Mouse (Mus musculus): ENCODE measurements around the gene Hoxa3. TPM values are rescaled to one million over a fixed set of nuclear protein-coding genes. Genes with fewer than 3 reads are reported as not detected.

Gene Hoxa3
- total RNA-seq, 2 experiments from 2014 or later: not detected

- no peak for DNase-seq (ENCODE audit: low spot score in 2 of 2)
Measured at GRCm38 (mm10) chr6:52158276-52159051, 54.7 kb downstream of the Hoxa3 start, which contains the start of gene Hoxa1. TSS of gene Hoxa1 (minus strand) at chr6:52158317.

- DNase-seq (ENCODE audit: low spot score in 2 of 2): no peak
Measured at GRCm38 (mm10) chr6:52157466-52158275, 55.5 kb downstream of the Hoxa3 start.

GRCm38 (mm10) chr6:52156551-52157200, 56.5 kb downstream of the Hoxa3 start:
- DNase-seq (ENCODE audit: low spot score in 2 of 2): no peak

- no peak for DNase-seq (ENCODE audit: low spot score in 2 of 2)
Measured at GRCm38 (mm10) chr6:52155471-52155870, 57.7 kb downstream of the Hoxa3 start.

GRCm38 (mm10) chr6:52154044-52154443, 59.1 kb downstream of the Hoxa3 start:
- DNase-seq (ENCODE audit: low spot score in 2 of 2): no peak

- no peak for DNase-seq (ENCODE audit: low spot score in 2 of 2)
Measured at GRCm38 (mm10) chr6:52153270-52153669, 59.9 kb downstream of the Hoxa3 start.

- no peak for DNase-seq (ENCODE audit: low spot score in 2 of 2)
Measured at GRCm38 (mm10) chr6:52152226-52153193, 60.6 kb downstream of the Hoxa3 start.

GRCm38 (mm10) chr6:52151571-52151970, 61.6 kb downstream of the Hoxa3 start:
- no peak for DNase-seq (ENCODE audit: low spot score in 2 of 2)

- no peak for DNase-seq (ENCODE audit: low spot score in 2 of 2)
Measured at GRCm38 (mm10) chr6:52150401-52150966, 62.7 kb downstream of the Hoxa3 start.

- DNase-seq (ENCODE audit: low spot score in 2 of 2): no peak
Measured at GRCm38 (mm10) chr6:52139115-52139514, 74.0 kb downstream of the Hoxa3 start.

- no peak for DNase-seq (ENCODE audit: low spot score in 2 of 2)
Measured at GRCm38 (mm10) chr6:52138576-52138975, 74.6 kb downstream of the Hoxa3 start.

GRCm38 (mm10) chr6:52137841-52138535, 75.1 kb downstream of the Hoxa3 start:
- no peak for DNase-seq (ENCODE audit: low spot score in 2 of 2)

GRCm38 (mm10) chr6:52123673-52124072, 89.5 kb downstream of the Hoxa3 start:
- no peak for DNase-seq (ENCODE audit: low spot score in 2 of 2)

GRCm38 (mm10) chr6:52121173-52121572, 92.0 kb downstream of the Hoxa3 start:
- no peak for DNase-seq (ENCODE audit: low spot score in 2 of 2)

Small RNA genes within 50 kb of the gene (microRNA-seq; reads per million reads assigned to microRNA genes)
- 1.4 to 3.8 reads per million in 2 experiments for gene Mir196b

Other genes starting within 250 kb of the Hoxa3 start
- 10 to 100 TPM; 10.8 to 11.0 TPM for gene Skap2, start 200.8 kb downstream of the Hoxa3 start, total RNA-seq (2021)
- not detected for gene Hoxa1, start 55.0 kb downstream of the Hoxa3 start, total RNA-seq (2021)
- not detected for gene Hoxa2, start 48.5 kb downstream of the Hoxa3 start, total RNA-seq (2021)
- not detected for gene 5730596B20Rik, start 35.8 kb downstream of the Hoxa3 start, total RNA-seq (2021)
- gene Hoxa4, start 21.6 kb downstream of the Hoxa3 start, total RNA-seq (2021): not detected
- gene Hoxa5, start 8.7 kb downstream of the Hoxa3 start, total RNA-seq (2021): not detected
- gene Hoxa6, start 4.6 kb downstream of the Hoxa3 start, total RNA-seq (2021): not detected
- gene Gm28308, start within 50 bp of the Hoxa3 start, total RNA-seq (2021): not detected
- under 1 TPM; 0.16 to 0.45 TPM for gene Hoxa7, start 8.5 kb upstream of the Hoxa3 start, total RNA-seq (2021)
- not detected for gene Hoxa9, start 17.8 kb upstream of the Hoxa3 start, total RNA-seq (2021)
- not detected for gene Hoxa10, start 27.5 kb upstream of the Hoxa3 start, total RNA-seq (2021)
- not detected for gene Hoxa11, start 32.5 kb upstream of the Hoxa3 start, total RNA-seq (2021)
- not detected for gene Hoxa13, start 47.5 kb upstream of the Hoxa3 start, total RNA-seq (2021)
- gene Evx1, start 100.2 kb upstream of the Hoxa3 start, total RNA-seq (2021): not detected